In the genomic region with DNA sequence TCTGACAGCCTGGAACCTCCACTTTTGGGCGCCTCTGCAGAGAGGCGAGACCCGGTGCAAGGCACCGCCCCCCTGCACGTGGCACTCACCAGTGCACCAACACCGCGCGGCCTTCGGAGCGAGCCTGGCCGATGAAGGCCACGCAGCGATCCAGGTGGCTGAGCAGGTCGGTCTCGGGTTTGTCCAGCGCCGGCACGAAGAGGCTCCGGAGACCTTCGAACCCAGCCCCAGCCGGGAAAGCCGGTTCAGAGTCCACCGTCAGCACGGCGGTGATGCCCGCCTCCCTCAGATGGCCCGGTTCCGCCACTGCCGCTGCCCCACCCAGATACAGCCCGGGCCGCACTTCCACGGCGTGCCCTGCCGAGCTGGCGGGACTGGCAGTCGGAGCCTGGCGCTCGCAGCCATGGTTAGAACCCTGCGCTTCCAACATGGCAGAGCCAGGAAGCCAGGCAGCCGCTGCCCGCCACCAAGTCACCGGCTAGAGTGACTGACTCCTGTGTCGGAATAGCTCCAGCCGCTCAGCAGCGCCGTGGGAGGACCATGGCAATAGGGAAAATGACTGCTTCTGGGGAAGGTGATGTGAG, we compare ENCODE assay signal across 8 mouse cellular contexts. TPM values are rescaled to one million over a fixed set of nuclear protein-coding genes. Genes with fewer than 3 reads are reported as not detected.
DNase-seq lines count a peak whose midpoint lies in the region; ATAC-seq and TF ChIP-seq lines count a peak whose summit lies in the region.

A gene (plus strand): TSS at position 88 of the 584 bp plus-strand sequence.
A gene (minus strand): TSS at position 563 of the 584 bp plus-strand sequence.

- peaks cover 14% of the 10 kb centered on the region for H3K4me1 ChIP-seq in forebrain, embryonic 13.5 days
- H3K4me1 ChIP-seq in heart, postnatal 0 days (ENCODE audit: control insufficient read depth, insufficient read depth) = peaks cover 7% of the 10 kb centered on the region
- H3K4me1 ChIP-seq in liver, embryonic 16.5 days (ENCODE audit: control insufficient read depth, low read depth, low read length) = peaks cover 12% of the 10 kb centered on the region
- H3K4me1 ChIP-seq in neural tube, embryonic 12.5 days = peaks cover 6% of the 10 kb centered on the region
- H3K4me1 ChIP-seq in stomach, postnatal 0 days (replicated peaks; ENCODE audit: control insufficient read depth, insufficient read depth) = no peaks in the 10 kb centered on the region

- H3K27me3 ChIP-seq in forebrain, embryonic 13.5 days = no peaks in the 10 kb centered on the region
- H3K27me3 ChIP-seq in heart, postnatal 0 days (ENCODE audit: control insufficient read depth, insufficient read depth, low read length) = no peaks in the 10 kb centered on the region
- no peaks in the 10 kb centered on the region for H3K27me3 ChIP-seq in liver, embryonic 16.5 days (ENCODE audit: control insufficient read depth, insufficient read depth, low read depth, low read length)
- no peaks in the 10 kb centered on the region for H3K27me3 ChIP-seq in neural tube, embryonic 12.5 days (replicated peaks)
- no peaks in the 10 kb centered on the region for H3K27me3 ChIP-seq in stomach, postnatal 0 days (ENCODE audit: control insufficient read depth, insufficient read depth, low read length)

- under 1% methylated on average over 46 of the region's 46 CpGs for WGBS in forebrain, embryonic 13.5 days
- under 1% methylated on average over 46 of the region's 46 CpGs for WGBS in heart, postnatal 0 days
- under 1% methylated on average over 46 of the region's 46 CpGs for WGBS in liver, embryonic 16.5 days (ENCODE audit: insufficient replicate concordance)
- 0% methylated on average over 46 of the region's 46 CpGs for WGBS in neural tube, embryonic 12.5 days
- under 1% methylated on average over 45 of the region's 46 CpGs for WGBS in stomach, postnatal 0 days

- H3K36me3 ChIP-seq in forebrain, embryonic 13.5 days (ENCODE audit: poor library complexity, severe bottlenecking) = peaks cover 12% of the 10 kb centered on the region
- H3K36me3 ChIP-seq in heart, postnatal 0 days (replicated peaks; ENCODE audit: control insufficient read depth, insufficient read depth, low read length) = peaks cover 7% of the 10 kb centered on the region; the same call in 1 of the 2 replicates
- peaks cover 2% of the 10 kb centered on the region; the same call in 1 of the 2 replicates for H3K36me3 ChIP-seq in liver, embryonic 16.5 days (ENCODE audit: control insufficient read depth, insufficient read depth)
- peaks cover 12% of the 10 kb centered on the region; the same call in 1 of the 2 replicates for H3K36me3 ChIP-seq in neural tube, embryonic 12.5 days
- no peaks in the 10 kb centered on the region; the same call in 1 of the 2 replicates for H3K36me3 ChIP-seq in stomach, postnatal 0 days (ENCODE audit: control insufficient read depth, insufficient read depth, low read length)

- H3K4me3 ChIP-seq in forebrain, embryonic 13.5 days = peak within 1 kb of the TSS; percentile 92
- peak within 1 kb of the TSS; percentile 94 for H3K4me3 ChIP-seq in heart, postnatal 0 days (ENCODE audit: low read depth, low read length)
- H3K4me3 ChIP-seq in liver, embryonic 16.5 days (ENCODE audit: low read depth, low read length) = peak within 1 kb of the TSS; percentile 82
- H3K4me3 ChIP-seq in neural tube, embryonic 12.5 days = peak within 1 kb of the TSS; percentile 73
- peak within 1 kb of the TSS; percentile 95 for H3K4me3 ChIP-seq in stomach, postnatal 0 days (ENCODE audit: low read depth, low read length)

- DNase-seq in ES-CJ7 (ENCODE audit: low read depth, low spot score) = peak; percentile 97
- peak; percentile 81 for DNase-seq in cerebellum, adult 11 months
- peak; percentile 91 for DNase-seq in heart, postnatal 0 days (ENCODE audit: low spot score)
- peak; percentile 89 to 93 for DNase-seq in kidney, postnatal 4 days
- DNase-seq in stomach, postnatal 0 days (ENCODE audit: low spot score) = peak; percentile 91

- H3K9ac ChIP-seq in forebrain, embryonic 13.5 days = peak within 1 kb of the TSS; percentile 88
- peak within 1 kb of the TSS; percentile 85 for H3K9ac ChIP-seq in heart, postnatal 0 days (replicated peaks; ENCODE audit: low read depth, low read length)
- H3K9ac ChIP-seq in liver, embryonic 16.5 days (ENCODE audit: low read depth, low read length) = peak within 1 kb of the TSS; percentile 77
- peak within 1 kb of the TSS; percentile 71 for H3K9ac ChIP-seq in neural tube, embryonic 12.5 days
- peak within 1 kb of the TSS; percentile 93 for H3K9ac ChIP-seq in stomach, postnatal 0 days (ENCODE audit: low read length)

- ATAC-seq in forebrain, embryonic 13.5 days = peak; percentile 97
- peak; percentile 94 for ATAC-seq in heart, postnatal 0 days (ENCODE audit: insufficient read depth, low read depth)
- peak; percentile 81 for ATAC-seq in liver, embryonic 16.5 days (ENCODE audit: low read depth)
- peak; percentile 94 for ATAC-seq in neural tube, embryonic 12.5 days (ENCODE audit: low FRiP score, low read depth)
- ATAC-seq in stomach, postnatal 0 days (ENCODE audit: low FRiP score, low TSS enrichment) = peak; percentile 89

- TF ChIP-seq EP300 in heart, postnatal 0 days (IDR thresholded peaks at IDR 0.05; ENCODE audit: low read depth) = no peak
- TF ChIP-seq EP300 in stomach, postnatal 0 days (optimal IDR thresholded peaks at IDR 0.05) = no peak

- no peaks in the 10 kb centered on the region for H3K9me3 ChIP-seq in forebrain, embryonic 13.5 days (replicated peaks)
- no peaks in the 10 kb centered on the region for H3K9me3 ChIP-seq in heart, postnatal 0 days (replicated peaks; ENCODE audit: control insufficient read depth, low read length)
- no peaks in the 10 kb centered on the region for H3K9me3 ChIP-seq in liver, embryonic 16.5 days (replicated peaks; ENCODE audit: control insufficient read depth, low read length)
- H3K9me3 ChIP-seq in neural tube, embryonic 12.5 days = no peaks in the 10 kb centered on the region
- no peaks in the 10 kb centered on the region for H3K9me3 ChIP-seq in stomach, postnatal 0 days (ENCODE audit: control insufficient read depth, low read length)

- TF ChIP-seq CTCF in heart, postnatal 0 days (IDR thresholded peaks at IDR 0.05; ENCODE audit: low read depth) = peak; percentile 67
- TF ChIP-seq CTCF in stomach, postnatal 0 days (IDR thresholded peaks at IDR 0.05; ENCODE audit: low read depth) = peak; percentile 80

- peak within 1 kb of the TSS; percentile 86 for H3K4me2 ChIP-seq in forebrain, embryonic 13.5 days
- H3K4me2 ChIP-seq in heart, postnatal 0 days (ENCODE audit: low read depth, low read length) = peak within 1 kb of the TSS; percentile 79
- peak within 1 kb of the TSS; percentile 86 for H3K4me2 ChIP-seq in liver, embryonic 16.5 days (ENCODE audit: low read depth, low read length)
- H3K4me2 ChIP-seq in neural tube, embryonic 12.5 days (replicated peaks) = peak within 1 kb of the TSS; percentile 72
- H3K4me2 ChIP-seq in stomach, postnatal 0 days (replicated peaks; ENCODE audit: low read depth) = peak within 1 kb of the TSS; percentile 68

- H3K27ac ChIP-seq in forebrain, embryonic 13.5 days = peak within 1 kb of the TSS; percentile 75
- H3K27ac ChIP-seq in heart, postnatal 0 days (ENCODE audit: low read depth) = peak within 1 kb of the TSS; percentile 72
- peak within 1 kb of the TSS; percentile 74 for H3K27ac ChIP-seq in liver, embryonic 16.5 days (ENCODE audit: low read length)
- H3K27ac ChIP-seq in neural tube, embryonic 12.5 days = 0 out of 2 replicates have a peak within 1 kb of the TSS, but pooled peaks have one; percentile 17
- H3K27ac ChIP-seq in stomach, postnatal 0 days (replicated peaks) = peak within 1 kb of the TSS; percentile 87

RNA-seq across cellular contexts. Expression of the first gene that starts in this region (rescaled TPM):
- 0.34 TPM in 1 of 2 replicates, not detected in the other for polyA plus RNA-seq in forebrain, embryonic 13.5 days (2015; fragmentation: Nextera tagmentation; extraction: Ambion mirVana)
- 1.6 and 4.3 TPM in 2 replicates for total RNA-seq in heart, postnatal 0 days (2014; rRNA removed; ENCODE audit: low replicate concordance)
- 1.0 and 1.4 TPM in 2 replicates for polyA plus RNA-seq in heart, postnatal 0 days (2015; fragmentation: Nextera tagmentation; extraction: Ambion mirVana)
- 0.42 and 0.44 TPM in 2 replicates for polyA plus RNA-seq in liver, embryonic 16.5 days (2015; fragmentation: Nextera tagmentation; extraction: Ambion mirVana)
- 0.29 and 0.51 TPM in 2 replicates for polyA plus RNA-seq in neural tube, embryonic 12.5 days (2016; fragmentation: Nextera tagmentation; extraction: Ambion mirVana)
- 0.67 and 1.4 TPM in 2 replicates for polyA plus RNA-seq in stomach, postnatal 0 days (2015; fragmentation: Nextera tagmentation; extraction: Ambion mirVana)

RNA-seq across cellular contexts. Expression of the second gene that starts in this region (rescaled TPM):
- 28.9 and 30.0 TPM in 2 replicates for polyA plus RNA-seq in forebrain, embryonic 13.5 days (2015; fragmentation: Nextera tagmentation; extraction: Ambion mirVana)
- total RNA-seq in heart, postnatal 0 days (2014; rRNA removed; ENCODE audit: low replicate concordance) = 13.0 and 15.6 TPM in 2 replicates
- polyA plus RNA-seq in heart, postnatal 0 days (2015; fragmentation: Nextera tagmentation; extraction: Ambion mirVana) = 19.3 and 21.7 TPM in 2 replicates
- polyA plus RNA-seq in liver, embryonic 16.5 days (2015; fragmentation: Nextera tagmentation; extraction: Ambion mirVana) = 20.5 and 21.4 TPM in 2 replicates
- polyA plus RNA-seq in neural tube, embryonic 12.5 days (2016; fragmentation: Nextera tagmentation; extraction: Ambion mirVana) = 34.1 and 39.0 TPM in 2 replicates
- polyA plus RNA-seq in stomach, postnatal 0 days (2015; fragmentation: Nextera tagmentation; extraction: Ambion mirVana) = 23.8 and 23.9 TPM in 2 replicates

Comparison
In these comparisons a context has a peak if more than half of its experiments do, and no peak if none do; other contexts are left out.
1. Peak in every context shown above with its lines: DNase-seq, ATAC-seq, H3K4me3 ChIP-seq and H3K27ac ChIP-seq.
2. H3K27ac ChIP-seq: peak in every context shown above with its lines; median percentile 87 in stomach, postnatal 0 days; 75 in forebrain, embryonic 13.5 days; 74 in liver, embryonic 16.5 days; 72 in heart, postnatal 0 days; 17 in neural tube, embryonic 12.5 days.